Mouse (Mus musculus) kidney, adult 18-20 months (tissue): Measurements from ENCODE around the gene Olfr855.

ENCODE experiments used
- DNase-seq: peaks from one replicate; pipeline ENCODE4 v3.0.0; 2021

Gene Olfr855

DNA sequence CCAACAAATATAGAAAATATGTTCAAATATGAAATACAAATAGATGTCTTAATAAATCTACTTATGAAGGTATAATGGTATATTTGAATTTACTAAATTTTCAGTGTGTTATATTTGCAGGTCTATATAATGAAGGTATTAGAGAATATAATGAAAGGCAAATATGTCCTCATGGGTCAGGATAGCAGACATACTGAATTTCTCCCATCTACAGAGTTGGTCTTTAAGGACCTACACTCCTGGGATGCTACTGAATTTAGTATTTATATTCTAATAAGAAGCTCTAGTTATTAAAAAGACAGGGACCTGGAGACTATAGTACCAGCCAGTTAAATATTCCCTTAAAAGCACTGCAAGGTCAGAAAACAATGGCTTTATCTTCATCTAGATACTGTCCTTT is at the start of gene Olfr855:
TSS of gene Olfr855 (plus strand) at position 301 of the 400 bp plus-strand sequence.
- DNase-seq, result no peak

DNA sequence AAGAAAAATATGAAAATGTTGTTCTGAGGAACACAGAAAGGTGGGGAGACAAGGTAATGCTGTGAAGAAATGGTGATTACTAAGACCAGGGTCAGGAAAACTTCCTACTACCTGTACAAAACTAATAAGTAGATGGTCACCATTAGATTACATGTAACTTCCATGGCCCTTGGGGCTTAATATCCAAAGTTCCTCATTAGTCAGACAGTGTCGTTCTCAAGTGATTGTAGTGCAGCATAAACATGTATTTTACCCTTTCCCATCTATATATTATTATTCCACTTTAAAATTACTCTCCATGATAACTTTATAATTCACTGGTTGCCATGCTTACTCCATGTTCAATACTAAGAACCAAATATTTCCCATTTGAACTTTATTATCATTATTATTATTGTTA is 41.4 kb upstream of the Olfr855 start, which contains the start of gene Olfr853:
TSS of gene Olfr853 (minus strand) at position 101 of the 400 bp plus-strand sequence.
- no peak for DNase-seq

DNA sequence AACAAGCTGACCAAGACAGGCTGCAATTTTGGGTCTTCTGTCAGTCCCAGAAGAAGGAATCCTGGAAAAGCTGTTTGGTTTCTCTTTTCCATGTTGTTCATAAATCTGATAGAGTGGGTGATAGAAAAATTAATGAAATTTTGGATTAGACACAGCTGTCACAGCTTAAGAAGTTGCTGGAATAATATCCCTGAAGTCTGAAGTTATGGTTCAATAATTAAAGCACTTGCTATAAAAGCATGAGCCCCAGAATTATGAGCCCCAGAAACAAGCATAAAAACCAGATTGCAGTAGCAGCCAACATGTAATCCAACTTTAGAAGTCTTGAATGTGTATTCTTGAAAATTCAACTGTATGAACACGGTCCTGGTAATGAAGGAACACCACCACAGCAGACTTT is 15.1 kb upstream of the Olfr855 start, which contains the start of gene Olfr854:
TSS of gene Olfr854 (minus strand) at position 101 of the 400 bp plus-strand sequence.
- DNase-seq, result no peak

DNA sequence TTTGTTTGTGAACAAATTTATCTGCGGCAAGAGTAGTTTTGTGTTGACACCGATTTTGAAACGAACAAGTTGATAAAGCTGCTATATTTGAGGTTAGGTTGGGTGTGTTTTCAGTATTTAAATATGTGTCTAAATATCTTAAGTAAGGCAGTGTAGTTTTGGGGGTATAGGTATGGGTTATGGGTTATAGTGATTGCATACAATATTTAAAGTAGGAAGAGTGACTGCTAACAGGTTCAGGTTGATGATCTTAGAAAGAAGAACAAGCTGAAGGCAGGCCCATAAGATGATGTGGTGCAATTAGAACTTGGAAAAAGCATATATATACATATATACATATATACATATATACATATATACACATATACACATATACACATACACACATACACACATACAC is 38.9 kb downstream of the Olfr855 start:
- DNase-seq, result no peak

DNA sequence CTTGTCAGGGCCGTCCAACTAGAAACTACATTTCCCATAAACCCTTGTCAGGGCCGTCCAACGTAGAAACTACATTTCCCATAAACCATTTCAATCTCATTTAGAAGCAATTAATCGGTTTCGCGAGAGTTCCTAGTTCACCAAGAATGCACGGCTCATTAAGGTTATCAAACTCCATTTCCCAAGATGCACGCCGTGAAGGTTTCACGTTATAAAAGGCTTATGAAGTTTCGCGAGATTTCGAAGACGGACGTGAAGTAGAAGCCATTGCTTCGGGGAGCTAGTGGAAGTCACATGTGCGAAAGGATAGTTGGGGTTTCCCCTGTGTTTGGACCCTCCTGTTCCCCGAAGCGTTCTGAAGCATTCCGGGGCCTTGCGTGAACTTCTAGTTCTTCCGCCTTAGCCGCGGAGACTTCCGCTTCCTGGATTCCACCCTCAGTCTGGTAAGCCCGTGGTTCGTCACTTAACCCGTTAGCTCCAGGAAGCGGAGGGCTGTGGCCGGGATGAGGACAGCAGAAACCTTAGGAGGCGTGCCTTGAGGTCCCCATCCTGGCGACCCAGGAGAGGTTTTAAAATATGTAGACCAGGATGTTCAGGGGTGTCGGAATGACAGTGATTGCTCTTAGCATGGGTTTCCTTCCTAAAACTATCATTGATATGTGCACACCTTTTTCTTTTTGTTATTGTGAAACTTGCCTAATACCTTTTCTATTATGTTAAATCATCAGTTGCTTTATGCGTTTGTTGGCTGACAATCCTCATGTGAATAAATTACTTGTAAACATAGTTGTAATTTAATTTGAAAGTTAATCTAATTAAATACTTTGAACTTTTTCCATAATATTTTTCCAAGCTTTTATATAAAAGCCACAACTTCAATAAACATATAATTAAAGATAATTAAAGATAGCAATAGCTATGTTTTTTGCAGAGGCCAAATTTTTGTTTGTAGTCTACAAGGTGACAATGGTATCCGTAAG is 39.7 kb downstream of the Olfr855 start, which contains the start of gene Zfp317:
TSS of gene Zfp317 (plus strand) at position 260 of the 980 bp plus-strand sequence.
- DNase-seq, result peak; percentile 89

DNA sequence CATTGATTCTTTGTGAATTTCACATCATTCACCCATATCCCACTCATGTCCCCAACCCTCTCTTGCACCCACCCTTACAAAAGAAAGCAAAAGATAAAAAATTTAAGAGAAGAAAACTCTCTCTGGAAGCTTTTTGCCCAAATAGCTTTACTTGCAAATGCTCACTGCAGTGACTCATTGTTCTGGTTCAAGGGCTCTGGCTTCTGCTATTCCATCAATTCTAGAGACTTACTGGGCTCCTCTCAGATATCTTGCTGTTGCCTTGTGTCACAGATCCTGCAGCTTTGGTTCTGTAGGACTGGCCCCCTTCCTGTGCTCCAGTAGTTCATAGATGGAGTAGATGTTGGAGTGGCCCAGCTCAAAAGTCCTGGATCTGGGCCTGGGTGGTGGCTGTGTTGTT is 47.2 kb downstream of the Olfr855 start:
- DNase-seq, result no peak
